Mouse (Mus musculus) CD8-positive naive resting alpha-beta T cell, adult 2 months (primary cell): Measurements from ENCODE around the gene Actg2.
A peak's percentile ranks its signal among the peaks of the same experiment; 100 is the strongest.
"Not testable (repeated sequence)": the region's sequence is repeated elsewhere in the genome, so short reads cannot be mapped to it uniquely, and the experiment has no call there.

Source experiments
- DNase-seq, 2 experiments: peaks; one replicate each; pipeline ENCODE4 v3.0.0; 2022; ENCODE audit warnings: low read depth in 2 of 2, low spot score in 2 of 2

Actg2 gene

GRCm38 (mm10) chr6:83536028-83536794 lies at the start of gene Actg2:
Gene Actg2 (minus strand): TSS chr6:83536265.
- DNase-seq = no peak

GRCm38 (mm10) chr6:83585328-83585727 lies 49.3 kb upstream of the Actg2 start:
- not testable (repeated sequence) for DNase-seq

- no peak for DNase-seq
Measured at GRCm38 (mm10) chr6:83583591-83583990, 47.5 kb upstream of the Actg2 start.

GRCm38 (mm10) chr6:83582938-83583270 lies 46.8 kb upstream of the Actg2 start:
- peak in 1 of 2 experiments; percentile 44 for DNase-seq

GRCm38 (mm10) chr6:83582135-83582937 lies 46.3 kb upstream of the Actg2 start:
- no peak for DNase-seq

GRCm38 (mm10) chr6:83577534-83577933 lies 41.5 kb upstream of the Actg2 start:
- no peak for DNase-seq

GRCm38 (mm10) chr6:83575609-83576008 lies 39.5 kb upstream of the Actg2 start:
- no peak for DNase-seq

GRCm38 (mm10) chr6:83572671-83573070 lies 36.6 kb upstream of the Actg2 start, which contains the start of gene Stambp:
Gene Stambp (minus strand): TSS chr6:83572729.
- peak in 1 of 2 experiments; percentile 3 for DNase-seq

GRCm38 (mm10) chr6:83571840-83572667 lies 36.0 kb upstream of the Actg2 start:
- peak; percentile 62 to 77 for DNase-seq

GRCm38 (mm10) chr6:83568901-83569862 lies 33.1 kb upstream of the Actg2 start:
- DNase-seq = no peak

GRCm38 (mm10) chr6:83555972-83556371 lies 19.9 kb upstream of the Actg2 start:
- DNase-seq = no peak

GRCm38 (mm10) chr6:83548346-83548745 lies 12.3 kb upstream of the Actg2 start:
- no peak for DNase-seq

GRCm38 (mm10) chr6:83545778-83546177 lies 9.7 kb upstream of the Actg2 start:
- no peak for DNase-seq

- no peak for DNase-seq
Measured at GRCm38 (mm10) chr6:83541756-83542456, 5.8 kb upstream of the Actg2 start.

- DNase-seq = no peak
Measured at GRCm38 (mm10) chr6:83540017-83540416, 4.0 kb upstream of the Actg2 start.

GRCm38 (mm10) chr6:83536795-83537059 lies 662 bp upstream of the Actg2 start:
- no peak for DNase-seq

GRCm38 (mm10) chr6:83532608-83533007 lies 3.5 kb downstream of the Actg2 start:
- no peak for DNase-seq

GRCm38 (mm10) chr6:83523194-83523593 lies 12.9 kb downstream of the Actg2 start:
- DNase-seq = no peak

GRCm38 (mm10) chr6:83521784-83522183 lies 14.3 kb downstream of the Actg2 start:
- DNase-seq = no peak

- no peak for DNase-seq
Measured at GRCm38 (mm10) chr6:83518637-83519036, 17.4 kb downstream of the Actg2 start.
